27 mouse cellular contexts compared by ENCODE assay signal in genomic region chr6:42777066-42777465, GRCm38 (mm10). TPM values are rescaled to one million over a fixed set of nuclear protein-coding genes. Genes with fewer than 3 reads are reported as not detected.
DNase-seq lines count a peak whose midpoint lies in the region; ATAC-seq and TF ChIP-seq lines count a peak whose summit lies in the region.
"Had no signal": no experiment of that assay in that cellular context is flagged by ENCODE, and none has a peak within 500 bp of the region (broad histone marks: within the 10 kb centered on the region; RNA-seq: fewer than 3 reads in every experiment).

No protein-coding gene starts in this region.

- dilution Hi-C loops in CH12.LX (cut with MboI; ENCODE audit: extremely low pct_ligation_motif_present, extremely low pct_unique_long_range_greater_than_20kb, low sequenced_read_pairs): no loop called here

- H3K4me2 ChIP-seq in CH12.LX (ENCODE audit: insufficient read depth, low read depth, poor library complexity, severe bottlenecking): no peak overlapping the region
- H3K4me2 ChIP-seq in midbrain, embryonic 13.5 days (replicated peaks): no peak overlapping the region

- TF ChIP-seq EP300 in CH12.LX (IDR thresholded peaks at IDR 0.05; ENCODE audit: low read length): no peak
- no peak for TF ChIP-seq EP300 in MEL (IDR thresholded peaks at IDR 0.05; ENCODE audit: low read depth in 1 of 2, low read length in 2 of 2)

- DNase-seq in CH12.LX (ENCODE audit: extremely low read depth) (no peak), ES-E14 (ENCODE audit: low read depth, low spot score) (no peak), MEL (ENCODE audit: low read depth, low spot score) (no peak)
- DNase-seq in heart, embryonic 10.5 days (ENCODE audit: low spot score): no peak
- DNase-seq: adrenal gland, adult 2 months; adrenal gland, adult 8-10 months; adrenal gland, postnatal 10 days; adrenal gland, postnatal 14 days; adrenal gland, postnatal 25 days; adrenal gland, postnatal 36 days; B cell, adult 2 months; cerebellum, adult 11 months; cerebellum, adult 11-12 months; cerebellum, adult 18-20 months; cerebellum, adult 2 months; cerebellum, adult 8-10 months; cerebellum, adult 9-10 months had no signal

- TF ChIP-seq RAD21 in CH12.LX (IDR thresholded peaks at IDR 0.05; ENCODE audit: low read depth, low read length) (no peak), MEL (IDR thresholded peaks at IDR 0.05; ENCODE audit: low read depth, low read length) (no peak)

- no peaks in the 10 kb centered on the region for H3K4me1 ChIP-seq in CH12.LX (ENCODE audit: control insufficient read depth in 1 of 2, insufficient read depth in 2 of 2)
- H3K4me1 ChIP-seq in ES-E14 (ENCODE audit: control insufficient read depth in 2 of 2, insufficient read depth in 2 of 2, low read length in 2 of 2, poor library complexity in 1 of 2): no peaks in the 10 kb centered on the region
- H3K4me1 ChIP-seq in MEL (ENCODE audit: control insufficient read depth in 1 of 2, insufficient read depth in 2 of 2, low read length in 2 of 2): no peaks in the 10 kb centered on the region
- H3K4me1 ChIP-seq in heart, embryonic 10.5 days: no peaks in the 10 kb centered on the region
- H3K4me1 ChIP-seq in midbrain, embryonic 13.5 days (replicated peaks): no peaks in the 10 kb centered on the region

- no peak for ATAC-seq in frontal cortex, adult (ENCODE audit: low TSS enrichment)
- ATAC-seq in midbrain, embryonic 13.5 days: no peak
- ATAC-seq: activated CD4-positive, CD25-positive, alpha-beta regulatory T cell, adult 4 months; CD4-positive, CD25-positive, alpha-beta regulatory T cell, adult 4 months; Patski had no signal

- no peak for TF ChIP-seq POLR2A in CH12.LX (IDR thresholded peaks at IDR 0.05; ENCODE audit: low read depth, low read length)
- no peak for TF ChIP-seq POLR2A in MEL (IDR thresholded peaks at IDR 0.05; ENCODE audit: control insufficient read depth in 1 of 2, insufficient read depth in 1 of 2, low read depth in 1 of 2, low read length in 2 of 2, poor library complexity in 1 of 2)

- in situ Hi-C loops in CH12.LX (cut with MboI; ENCODE audit: low pct_ligation_motif_present, low pct_unique_long_range_greater_than_20kb, low sequenced_read_pairs) (no loop called here), ES-E14 (cut with MboI; ENCODE audit: low sequenced_read_pairs in 2 of 2, unreplicated experiment in 2 of 2) (no loop called here)

- H3K4me3 ChIP-seq in CH12.LX (replicated peaks in 1 of 3; ENCODE audit: low read depth in 2 of 3, low read length in 2 of 3, poor library complexity in 1 of 3) (no peak overlapping the region), ES-E14 (ENCODE audit: insufficient read depth in 1 of 2, low read depth in 1 of 2, low read length in 2 of 2, poor library complexity in 1 of 2, severe bottlenecking in 1 of 2) (no peak overlapping the region), MEL (ENCODE audit: control insufficient read depth in 1 of 2, insufficient read depth in 1 of 2, low read depth in 2 of 2, low read length in 2 of 2) (no peak overlapping the region)
- H3K4me3 ChIP-seq in heart, embryonic 10.5 days: no peak overlapping the region
- H3K4me3 ChIP-seq in midbrain, embryonic 13.5 days (replicated peaks): no peak overlapping the region

- H3K27ac ChIP-seq in CH12.LX (ENCODE audit: insufficient read depth, low read depth) (no peak overlapping the region), ES-E14 (ENCODE audit: insufficient read depth, low read depth, low read length, poor library complexity, severe bottlenecking) (no peak overlapping the region), MEL (ENCODE audit: control insufficient read depth, low read depth, low read length) (no peak overlapping the region)
- no peak overlapping the region for H3K27ac ChIP-seq in heart, embryonic 10.5 days
- H3K27ac ChIP-seq in midbrain, embryonic 13.5 days: no peak overlapping the region

- WGBS in heart, embryonic 10.5 days: 71% methylated on average over 1 of the region's 1 CpGs
- WGBS in midbrain, embryonic 13.5 days: 91% methylated on average over 1 of the region's 1 CpGs

- H3K9me3 ChIP-seq in CH12.LX (replicated peaks; ENCODE audit: low read length): no peaks in the 10 kb centered on the region
- H3K9me3 ChIP-seq in ES-E14 (ENCODE audit: control insufficient read depth, insufficient read depth, low read depth, low read length): no peaks in the 10 kb centered on the region
- H3K9me3 ChIP-seq in MEL (replicated peaks; ENCODE audit: insufficient read depth, low read length): no peaks in the 10 kb centered on the region
- H3K9me3 ChIP-seq in heart, embryonic 10.5 days: no peaks in the 10 kb centered on the region
- no peaks in the 10 kb centered on the region for H3K9me3 ChIP-seq in midbrain, embryonic 13.5 days
- H3K9me3 ChIP-seq: G1E had no signal

- no peaks in the 10 kb centered on the region for H3K36me3 ChIP-seq in CH12.LX (replicated peaks in 1 of 2; ENCODE audit: control insufficient read depth in 1 of 2, insufficient read depth in 1 of 2, low read length in 1 of 2)
- H3K36me3 ChIP-seq in ES-E14 (ENCODE audit: control insufficient read depth, insufficient read depth, low read length, poor library complexity, severe bottlenecking): no peaks in the 10 kb centered on the region
- no peaks in the 10 kb centered on the region for H3K36me3 ChIP-seq in MEL (ENCODE audit: control insufficient read depth in 1 of 2, insufficient read depth in 2 of 2, low read length in 2 of 2)
- H3K36me3 ChIP-seq in heart, embryonic 10.5 days: no peaks in the 10 kb centered on the region
- no peaks in the 10 kb centered on the region for H3K36me3 ChIP-seq in midbrain, embryonic 13.5 days
- H3K36me3 ChIP-seq: G1E had no signal

- H3K27me3 ChIP-seq in CH12.LX (replicated peaks): no peaks in the 10 kb centered on the region
- no peaks in the 10 kb centered on the region for H3K27me3 ChIP-seq in MEL (ENCODE audit: control insufficient read depth in 1 of 2, insufficient read depth in 2 of 2, low read length in 2 of 2)
- no peaks in the 10 kb centered on the region for H3K27me3 ChIP-seq in heart, embryonic 10.5 days (ENCODE audit: insufficient read depth, poor library complexity, severe bottlenecking)
- no peaks in the 10 kb centered on the region for H3K27me3 ChIP-seq in midbrain, embryonic 13.5 days
- H3K27me3 ChIP-seq: Patski had no signal

- TF ChIP-seq CTCF in CH12.LX (conservative IDR thresholded peaks at IDR 0.05 in 1 of 2, IDR thresholded peaks at IDR 0.05 in 1 of 2; ENCODE audit: low read depth in 2 of 2, low read length in 2 of 2) (no peak), MEL (IDR thresholded peaks at IDR 0.05 in 2 of 3, conservative IDR thresholded peaks at IDR 0.05 in 1 of 3; ENCODE audit: control insufficient read depth in 1 of 3, insufficient read depth in 1 of 3, low read depth in 2 of 3, low read length in 3 of 3, poor library complexity in 1 of 3, severe bottlenecking in 1 of 3) (no peak)

- H3K9ac ChIP-seq in CH12.LX (ENCODE audit: insufficient read depth, low read depth) (no peak overlapping the region), ES-E14 (ENCODE audit: insufficient read depth, low read depth, low read length, poor library complexity, severe bottlenecking) (no peak overlapping the region), MEL (ENCODE audit: control insufficient read depth, low read depth, low read length, poor library complexity, severe bottlenecking) (no peak overlapping the region)
- no peak overlapping the region for H3K9ac ChIP-seq in midbrain, embryonic 13.5 days (replicated peaks)

- no peaks in the 10 kb centered on the region for H3K79me2 ChIP-seq in CH12.LX (replicated peaks; ENCODE audit: control insufficient read depth, extremely low read depth, insufficient read depth, poor library complexity, severe bottlenecking)
- H3K79me2 ChIP-seq in MEL (ENCODE audit: control insufficient read depth, insufficient read depth, low read length, poor library complexity): no peaks in the 10 kb centered on the region

RNA-seq across cellular contexts. Expression of gene Olfr452, which starts 7.8 kb away (rescaled TPM):
- total RNA-seq in CH12.LX (2012; rRNA removed): not detected in 2 replicates
- not detected in 2 replicates for total RNA-seq in CH12.LX (2014; rRNA removed)
- not detected in 2 replicates for polyA plus RNA-seq in CH12.LX (2012; ENCODE audit: insufficient read length, low read depth)
- total RNA-seq in ES-E14 (2012; rRNA removed): not detected in 2 replicates
- total RNA-seq in MEL (2012; rRNA removed): not detected in 2 replicates
- not detected for polyA plus RNA-seq in MEL (2012; ENCODE audit: insufficient read depth in 1 of 2, insufficient read length in 2 of 2, low read depth in 1 of 2, low replicate concordance in 2 of 2, missing spikeins in 1 of 2)
- polyA plus RNA-seq in heart, embryonic 10.5 days (2016; fragmentation: Nextera tagmentation; extraction: Ambion mirVana): not detected in 2 replicates
- not detected in 2 replicates for polyA plus RNA-seq in midbrain, embryonic 13.5 days (2015; fragmentation: Nextera tagmentation; extraction: Ambion mirVana)
- total RNA-seq: adrenal gland, adult 18-20 months; adrenal gland, adult 2 months; adrenal gland, adult 8-10 months; adrenal gland, postnatal 10 days; adrenal gland, postnatal 14 days; adrenal gland, postnatal 25 days; adrenal gland, postnatal 36 days; adrenal gland, postnatal 4 days had no signal
- polyA plus RNA-seq: activated CD4-positive, CD25-positive, alpha-beta regulatory T cell, adult 4 months; adrenal gland, adult 2 months; brain, embryonic 14.5 days; C2C12; CD4-positive, CD25-positive, alpha-beta regulatory T cell, adult 4 months; cerebellum, adult 2 months; G1E; Patski had no signal

RNA-seq across cellular contexts. Expression of gene Olfr38, which starts 20.9 kb away (rescaled TPM):
- total RNA-seq in CH12.LX (2012; rRNA removed) (not detected in 2 replicates), CH12.LX (2014; rRNA removed) (not detected in 2 replicates), ES-E14 (2012; rRNA removed) (not detected in 2 replicates), MEL (2012; rRNA removed) (not detected in 2 replicates)
- polyA plus RNA-seq in CH12.LX (2012; ENCODE audit: insufficient read length, low read depth) (not detected in 2 replicates), MEL (2012; ENCODE audit: insufficient read depth in 1 of 2, insufficient read length in 2 of 2, low read depth in 1 of 2, low replicate concordance in 2 of 2, missing spikeins in 1 of 2) (not detected)
- polyA plus RNA-seq in heart, embryonic 10.5 days (2016; fragmentation: Nextera tagmentation; extraction: Ambion mirVana): not detected in 2 replicates
- polyA plus RNA-seq in midbrain, embryonic 13.5 days (2015; fragmentation: Nextera tagmentation; extraction: Ambion mirVana): not detected in 2 replicates
- total RNA-seq: adrenal gland, adult 18-20 months; adrenal gland, adult 2 months; adrenal gland, adult 8-10 months; adrenal gland, postnatal 10 days; adrenal gland, postnatal 14 days; adrenal gland, postnatal 25 days; adrenal gland, postnatal 36 days; adrenal gland, postnatal 4 days had no signal
- polyA plus RNA-seq: activated CD4-positive, CD25-positive, alpha-beta regulatory T cell, adult 4 months; adrenal gland, adult 2 months; brain, embryonic 14.5 days; C2C12; CD4-positive, CD25-positive, alpha-beta regulatory T cell, adult 4 months; cerebellum, adult 2 months; G1E; Patski had no signal

RNA-seq across cellular contexts. Expression of gene Olfr450, which starts 34.7 kb away (rescaled TPM):
- total RNA-seq in CH12.LX (2012; rRNA removed) (not detected in 2 replicates), CH12.LX (2014; rRNA removed) (not detected in 2 replicates), ES-E14 (2012; rRNA removed) (not detected in 2 replicates), MEL (2012; rRNA removed) (not detected in 2 replicates)
- polyA plus RNA-seq in CH12.LX (2012; ENCODE audit: insufficient read length, low read depth) (not detected in 2 replicates), MEL (2012; ENCODE audit: insufficient read depth in 1 of 2, insufficient read length in 2 of 2, low read depth in 1 of 2, low replicate concordance in 2 of 2, missing spikeins in 1 of 2) (not detected)
- not detected in 2 replicates for polyA plus RNA-seq in heart, embryonic 10.5 days (2016; fragmentation: Nextera tagmentation; extraction: Ambion mirVana)
- polyA plus RNA-seq in midbrain, embryonic 13.5 days (2015; fragmentation: Nextera tagmentation; extraction: Ambion mirVana): not detected in 2 replicates
- total RNA-seq: adrenal gland, adult 18-20 months; adrenal gland, adult 2 months; adrenal gland, adult 8-10 months; adrenal gland, postnatal 10 days; adrenal gland, postnatal 14 days; adrenal gland, postnatal 25 days; adrenal gland, postnatal 36 days; adrenal gland, postnatal 4 days; G1E had no signal
- polyA plus RNA-seq: activated CD4-positive, CD25-positive, alpha-beta regulatory T cell, adult 4 months; adrenal gland, adult 2 months; brain, embryonic 14.5 days; C2C12; CD4-positive, CD25-positive, alpha-beta regulatory T cell, adult 4 months; cerebellum, adult 2 months; G1E; Patski had no signal

RNA-seq across cellular contexts. Expression of gene Olfr453, which starts 37.9 kb away (rescaled TPM):
- not detected in 2 replicates for total RNA-seq in CH12.LX (2012; rRNA removed)
- total RNA-seq in CH12.LX (2014; rRNA removed): not detected in 2 replicates
- not detected in 2 replicates for polyA plus RNA-seq in CH12.LX (2012; ENCODE audit: insufficient read length, low read depth)
- not detected in 2 replicates for total RNA-seq in ES-E14 (2012; rRNA removed)
- total RNA-seq in MEL (2012; rRNA removed): not detected in 2 replicates
- polyA plus RNA-seq in MEL (2012; ENCODE audit: insufficient read depth in 1 of 2, insufficient read length in 2 of 2, low read depth in 1 of 2, low replicate concordance in 2 of 2, missing spikeins in 1 of 2): not detected
- polyA plus RNA-seq in heart, embryonic 10.5 days (2016; fragmentation: Nextera tagmentation; extraction: Ambion mirVana): not detected in 2 replicates
- polyA plus RNA-seq in midbrain, embryonic 13.5 days (2015; fragmentation: Nextera tagmentation; extraction: Ambion mirVana): not detected in 2 replicates
- total RNA-seq: adrenal gland, adult 18-20 months; adrenal gland, adult 2 months; adrenal gland, adult 8-10 months; adrenal gland, postnatal 10 days; adrenal gland, postnatal 14 days; adrenal gland, postnatal 25 days; adrenal gland, postnatal 36 days; adrenal gland, postnatal 4 days had no signal
- polyA plus RNA-seq: activated CD4-positive, CD25-positive, alpha-beta regulatory T cell, adult 4 months; adrenal gland, adult 2 months; brain, embryonic 14.5 days; C2C12; CD4-positive, CD25-positive, alpha-beta regulatory T cell, adult 4 months; cerebellum, adult 2 months; G1E; Patski had no signal

RNA-seq across cellular contexts. Expression of gene Olfr449, which starts 57.1 kb away (rescaled TPM):
- total RNA-seq in CH12.LX (2012; rRNA removed) (not detected in 2 replicates), CH12.LX (2014; rRNA removed) (not detected in 2 replicates), ES-E14 (2012; rRNA removed) (not detected in 2 replicates), MEL (2012; rRNA removed) (not detected in 2 replicates)
- polyA plus RNA-seq in CH12.LX (2012; ENCODE audit: insufficient read length, low read depth) (not detected in 2 replicates), MEL (2012; ENCODE audit: insufficient read depth in 1 of 2, insufficient read length in 2 of 2, low read depth in 1 of 2, low replicate concordance in 2 of 2, missing spikeins in 1 of 2) (not detected)
- not detected in 2 replicates for polyA plus RNA-seq in heart, embryonic 10.5 days (2016; fragmentation: Nextera tagmentation; extraction: Ambion mirVana)
- not detected in 2 replicates for polyA plus RNA-seq in midbrain, embryonic 13.5 days (2015; fragmentation: Nextera tagmentation; extraction: Ambion mirVana)
- total RNA-seq: adrenal gland, adult 18-20 months; adrenal gland, adult 2 months; adrenal gland, adult 8-10 months; adrenal gland, postnatal 10 days; adrenal gland, postnatal 14 days; adrenal gland, postnatal 25 days; adrenal gland, postnatal 36 days; adrenal gland, postnatal 4 days; G1E had no signal
- polyA plus RNA-seq: activated CD4-positive, CD25-positive, alpha-beta regulatory T cell, adult 4 months; adrenal gland, adult 2 months; brain, embryonic 14.5 days; C2C12; CD4-positive, CD25-positive, alpha-beta regulatory T cell, adult 4 months; cerebellum, adult 2 months; G1E; Patski had no signal

Comparison
In these comparisons a context has a peak if more than half of its experiments do, and no peak if none do; other contexts are left out.
1. Of the 35 proteins assayed by ChIP-seq in both MEL and CH12.LX: peak only in MEL: none; only in CH12.LX: none; in both: MAFK; in neither: 34.